Mouse (Mus musculus): Measurements from ENCODE around the gene Fbxo24.
"Not testable (repeated sequence)": the region's sequence is repeated elsewhere in the genome, so short reads cannot be mapped to it uniquely, and the experiment has no call there.

Fbxo24 gene

DNA sequence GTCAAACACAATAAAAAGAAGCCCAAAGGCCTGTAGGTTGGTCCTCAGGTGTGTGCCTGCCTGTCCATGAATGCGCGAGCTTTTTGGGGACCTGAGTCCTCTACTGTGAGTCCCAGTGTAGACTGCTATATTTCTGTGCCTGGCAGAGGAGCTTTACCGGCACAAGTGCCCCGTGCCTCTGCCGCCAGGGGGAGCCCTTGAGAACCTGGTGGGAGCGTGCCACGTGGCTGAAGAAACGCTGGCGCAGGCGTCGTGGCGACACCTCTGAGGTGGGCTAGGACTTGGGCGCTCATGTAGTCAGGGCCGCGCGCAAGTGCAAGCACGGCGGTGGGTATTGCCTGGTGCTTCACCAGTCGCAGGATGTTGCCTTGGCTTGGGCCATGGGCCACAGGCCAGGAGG, 12.3 kb upstream of the Fbxo24 start, which contains the start of gene Sap25:
Gene Sap25 (plus strand): TSS at position 281 of the 400 bp plus-strand sequence.
- DNase-seq: peak in 1 of 2 experiments; percentile 39

- no peak for DNase-seq
Measured at GRCm38 (mm10) chr5:137639472-137639871, 10.7 kb upstream of the Fbxo24 start.

DNA sequence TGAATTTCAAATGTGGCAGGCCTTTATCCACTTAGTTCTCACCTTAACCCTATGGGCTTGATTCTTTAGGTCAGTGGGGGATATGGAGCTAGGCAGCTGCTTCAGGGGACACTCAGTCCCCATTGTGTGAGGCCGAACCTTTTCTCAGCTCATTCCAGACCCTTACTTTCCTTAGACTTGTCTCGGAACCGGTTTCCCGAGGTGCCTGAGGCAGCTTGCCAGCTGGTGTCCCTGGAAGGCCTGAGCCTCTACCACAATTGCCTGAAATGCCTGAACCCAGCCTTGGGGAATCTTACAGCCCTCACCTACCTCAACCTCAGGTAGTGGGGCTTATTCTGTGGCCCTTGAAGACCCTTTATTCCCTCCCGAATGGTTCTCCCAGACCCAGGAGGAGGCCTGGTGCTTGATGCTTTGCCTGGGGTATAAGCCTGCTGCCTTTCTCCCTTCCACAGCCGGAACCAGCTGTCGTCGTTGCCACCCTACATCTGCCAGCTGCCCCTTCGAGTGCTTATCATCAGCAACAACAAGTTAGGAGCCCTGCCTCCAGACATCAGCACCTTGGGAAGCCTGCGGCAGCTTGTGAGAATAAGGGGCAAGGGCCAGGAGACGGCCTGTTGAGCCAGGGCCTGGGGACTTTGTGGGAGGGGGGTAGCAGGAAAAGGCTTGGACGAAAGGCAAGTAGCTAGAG, 4.7 kb upstream of the Fbxo24 start:
- DNase-seq: no peak

GRCm38 (mm10) chr5:137631591-137631990, 2.8 kb upstream of the Fbxo24 start:
- no peak for DNase-seq

GRCm38 (mm10) chr5:137631171-137631570, 2.4 kb upstream of the Fbxo24 start:
- DNase-seq: peak in 1 of 2 experiments; percentile 32

DNA sequence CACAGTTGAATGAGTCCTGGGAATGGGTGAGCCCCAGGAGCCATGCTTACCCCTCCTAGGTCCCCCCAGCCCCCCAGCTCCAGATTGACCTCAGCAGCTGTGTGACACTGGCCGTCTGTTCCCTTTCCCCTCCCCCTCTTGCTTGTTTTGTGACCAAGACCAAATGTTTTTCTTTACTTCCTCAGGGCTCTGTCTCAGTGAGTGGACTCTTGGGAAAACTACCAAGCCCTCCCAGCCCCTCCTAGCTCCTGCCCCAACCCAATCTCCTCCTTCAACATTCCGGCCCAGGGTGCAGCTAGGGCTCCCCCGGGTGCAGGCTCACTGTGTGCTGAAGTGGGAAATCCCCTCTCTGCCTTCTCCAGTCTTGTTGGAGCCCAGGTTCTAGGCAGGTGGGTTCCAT, 1.8 kb upstream of the Fbxo24 start:
- DNase-seq: peak; percentile 45 to 72

DNA sequence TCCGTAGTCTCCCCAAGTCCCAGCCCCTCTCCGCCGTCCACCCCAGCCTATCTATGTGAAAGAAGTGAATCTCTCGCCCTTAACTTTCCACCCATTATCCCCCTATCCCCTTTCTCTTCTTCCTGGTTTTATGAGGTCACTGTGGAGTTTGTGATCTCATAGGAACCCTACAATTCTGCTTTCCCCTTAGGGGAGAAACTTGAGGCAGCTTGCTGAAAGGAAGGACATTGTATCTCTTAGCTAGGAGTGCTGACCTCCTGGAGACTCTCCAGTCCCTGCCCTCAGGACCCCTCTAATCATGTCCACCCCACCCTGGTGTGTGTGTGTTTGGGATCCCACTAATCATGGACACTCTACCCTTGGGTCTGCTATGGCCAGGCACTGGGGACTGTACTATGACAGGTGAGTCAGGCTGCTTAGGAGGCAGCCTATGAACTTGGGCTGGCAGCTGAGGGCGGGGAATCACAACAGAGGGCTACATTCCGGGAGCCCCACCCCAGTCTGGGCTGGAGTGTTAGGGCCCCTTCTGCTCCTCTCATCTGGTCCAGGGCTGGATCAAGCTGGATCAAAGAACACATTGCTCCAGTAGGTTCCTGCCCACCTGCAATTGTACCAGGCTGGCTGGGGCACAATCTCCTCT, 1.2 kb upstream of the Fbxo24 start:
- peak; percentile 68 to 83 for DNase-seq

GRCm38 (mm10) chr5:137629306-137629721, 512 bp upstream of the Fbxo24 start:
- peak; percentile 81 to 83 for DNase-seq

- peak; percentile 32 to 36 for DNase-seq
Measured at GRCm38 (mm10) chr5:137627991-137628390, 811 bp downstream of the Fbxo24 start.

GRCm38 (mm10) chr5:137623937-137624530, 4.8 kb downstream of the Fbxo24 start:
- DNase-seq: no peak

DNA sequence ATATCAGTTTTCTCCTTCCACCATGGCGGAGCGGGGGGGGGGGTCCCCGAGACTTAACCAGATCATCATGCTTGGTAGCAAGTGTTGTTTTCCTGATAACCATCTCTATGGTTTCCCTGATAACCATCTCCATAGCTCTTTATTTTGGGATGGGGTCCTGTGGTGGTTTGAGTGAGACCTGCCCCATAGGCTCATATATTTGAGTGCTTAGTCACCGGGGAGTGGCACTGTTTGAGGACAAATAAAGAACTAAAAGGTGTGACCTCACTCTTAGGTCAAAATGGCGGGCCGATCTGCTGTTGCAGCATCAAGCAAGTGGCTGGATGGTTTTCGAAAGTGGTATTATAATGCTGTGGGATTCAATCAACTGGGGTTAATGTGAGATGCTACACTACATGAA, 13.5 kb downstream of the Fbxo24 start:
- no peak for DNase-seq

GRCm38 (mm10) chr5:137614921-137615320, 13.9 kb downstream of the Fbxo24 start:
- DNase-seq: not testable (repeated sequence)

- DNase-seq: no peak
Measured at GRCm38 (mm10) chr5:137613550-137613949, 15.3 kb downstream of the Fbxo24 start, which contains the start of gene Pcolce. TSS of gene Pcolce (minus strand) at chr5:137613784.

- no peak for DNase-seq
Measured at GRCm38 (mm10) chr5:137613076-137613475, 15.7 kb downstream of the Fbxo24 start.

DNA sequence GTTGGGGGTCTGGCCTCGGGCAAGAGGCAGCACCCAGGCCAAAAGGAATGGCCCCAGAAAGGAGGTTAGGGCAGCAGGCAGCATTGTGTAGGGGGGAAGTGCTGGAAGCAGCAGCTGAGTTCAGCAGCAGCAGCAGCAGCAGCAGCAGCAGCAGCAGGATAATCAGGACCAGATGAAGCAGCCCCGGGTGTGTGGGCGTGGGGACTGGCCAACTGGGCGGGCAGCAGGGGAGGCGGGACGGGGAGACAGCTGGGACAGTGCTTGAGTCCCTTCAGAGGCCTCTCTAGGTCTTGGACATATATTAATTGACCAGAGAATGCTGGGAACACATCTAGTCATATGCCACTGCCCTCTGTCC, 17.6 kb downstream of the Fbxo24 start:
- peak; percentile 35 to 44 for DNase-seq

GRCm38 (mm10) chr5:137610548-137611244, 18.1 kb downstream of the Fbxo24 start:
- peak; percentile 72 to 80 for DNase-seq

DNA sequence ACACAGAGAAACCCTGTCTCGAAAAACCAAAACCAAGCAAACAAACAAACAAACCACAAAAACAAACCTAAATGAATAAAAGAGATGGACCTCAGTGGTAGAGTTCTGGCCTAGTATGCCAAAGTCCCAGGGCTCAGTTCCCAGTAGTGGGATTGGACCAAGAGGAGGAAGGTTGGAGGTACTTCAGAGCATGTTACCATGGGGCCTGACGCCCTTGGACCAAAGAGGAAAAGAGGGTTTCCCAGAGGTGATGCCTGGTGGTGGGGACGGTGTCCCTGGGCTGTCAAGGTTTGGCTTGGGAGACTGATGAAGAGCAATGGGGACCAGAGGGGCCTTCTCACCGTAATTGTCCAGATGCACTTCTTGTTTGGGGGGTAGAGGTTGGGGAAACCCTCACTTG, 18.7 kb downstream of the Fbxo24 start:
- no peak for DNase-seq

GRCm38 (mm10) chr5:137609292-137609691, 19.5 kb downstream of the Fbxo24 start:
- DNase-seq: no peak

DNA sequence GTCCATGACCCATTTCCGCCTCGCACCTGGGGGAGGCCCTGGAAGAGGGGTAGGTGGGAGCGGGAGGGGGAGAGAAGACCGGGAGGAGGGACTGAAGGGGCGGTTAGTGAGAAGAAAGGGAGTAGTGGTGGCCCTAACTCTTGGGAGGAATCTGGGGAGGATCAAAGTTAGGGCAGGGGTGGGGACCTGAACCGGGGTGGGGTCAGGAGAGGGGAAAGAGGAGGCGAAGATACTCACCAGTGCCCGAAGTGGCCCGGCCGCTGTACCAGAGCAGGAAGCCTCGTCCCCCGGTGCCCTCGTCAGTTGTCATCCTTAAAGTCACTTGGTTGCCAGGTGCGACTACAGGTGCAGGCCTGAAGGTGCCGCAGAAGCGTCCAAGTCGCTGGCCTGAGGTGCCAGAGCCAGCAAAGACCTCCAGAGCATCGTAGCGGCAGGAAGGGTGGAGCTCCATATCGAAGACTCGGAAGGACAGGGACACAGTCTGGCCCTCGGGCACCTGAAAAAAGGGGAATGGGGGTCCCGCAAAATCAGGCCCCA, 20.1 kb downstream of the Fbxo24 start:
- DNase-seq: no peak

DNA sequence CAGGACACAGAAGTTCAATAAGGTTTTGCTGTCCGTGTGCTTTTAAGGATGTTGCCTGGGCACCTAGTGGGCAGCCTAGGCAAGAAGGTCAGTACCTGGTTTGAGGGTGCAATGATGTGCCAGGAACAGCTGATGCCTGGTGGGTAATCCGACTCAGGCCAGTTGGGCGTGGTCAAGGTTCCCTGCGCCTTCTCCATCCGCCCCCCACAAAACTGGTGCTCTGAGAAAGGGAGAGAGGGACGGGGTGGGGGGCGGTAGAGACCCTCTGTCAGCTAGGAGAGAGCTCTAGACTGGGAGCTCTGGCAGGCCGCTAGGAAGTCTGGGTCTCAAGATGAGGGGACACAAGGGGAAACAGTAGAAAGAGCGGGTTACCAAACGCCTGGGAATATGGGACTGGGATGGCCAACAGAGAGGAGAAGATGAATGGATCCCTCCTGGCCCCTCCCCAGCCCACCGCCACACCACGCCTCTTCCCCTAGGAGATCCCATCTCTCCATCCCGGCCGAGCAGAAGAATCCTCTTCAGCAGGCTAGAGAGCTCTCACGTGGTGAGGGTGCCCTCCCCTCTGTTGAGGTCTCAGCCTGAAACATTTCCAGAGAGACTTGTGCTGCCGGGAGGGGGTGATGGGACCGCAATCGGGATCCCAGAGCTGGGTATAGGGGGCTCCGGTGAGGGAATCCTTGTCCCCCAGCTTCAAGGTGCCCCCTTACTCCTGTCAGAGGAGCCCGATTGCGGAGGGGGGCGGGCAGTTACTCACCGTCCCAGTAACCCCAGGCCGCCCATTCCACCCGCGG, 20.7 kb downstream of the Fbxo24 start:
- no peak for DNase-seq

GRCm38 (mm10) chr5:137601365-137601729, 27.5 kb downstream of the Fbxo24 start:
- DNase-seq: no peak

DNA sequence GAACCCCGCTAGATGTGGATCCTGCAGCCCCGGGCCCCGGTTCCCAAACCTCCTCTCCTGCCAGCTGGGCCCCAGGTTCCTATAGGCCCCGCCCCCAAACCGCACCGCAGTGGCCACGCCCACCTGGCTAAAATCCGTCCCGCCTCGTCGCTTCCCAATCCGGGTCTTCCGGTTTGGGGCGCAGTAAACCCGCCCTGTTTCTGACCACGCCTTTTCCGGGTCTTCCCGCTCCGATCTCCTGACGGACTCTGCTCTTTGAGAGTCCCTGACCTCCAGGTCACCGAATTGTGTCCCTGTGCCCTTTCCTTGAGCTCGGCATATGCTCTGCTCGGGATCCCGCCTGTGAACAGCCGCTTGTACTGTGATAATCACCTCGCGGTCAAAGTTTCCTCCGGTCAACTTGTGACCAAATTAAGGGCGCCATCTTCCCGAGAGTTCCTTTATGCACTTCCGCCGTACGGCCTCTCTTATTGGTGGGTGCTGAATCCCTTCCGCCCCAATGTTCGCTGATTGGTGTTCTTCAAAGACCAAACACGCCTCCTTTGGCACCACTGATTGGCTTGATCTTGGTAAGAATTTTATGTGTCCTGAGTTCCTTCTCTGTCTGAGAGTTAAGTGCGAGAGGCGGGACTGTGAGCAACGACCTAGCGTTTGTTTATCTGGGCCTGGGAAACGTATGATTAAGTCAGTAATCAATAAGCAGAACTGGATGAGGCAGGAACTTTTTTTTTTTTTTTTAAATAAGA, 28.0 kb downstream of the Fbxo24 start, which contains the start of gene Mospd3:
Gene Mospd3 (minus strand): TSS at position 440 of the 746 bp plus-strand sequence.
- DNase-seq: peak; percentile 97 to 98
